Mouse (Mus musculus) embryonic facial prominence, embryonic 15.5 days (tissue): ENCODE measurements around the gene 2300002M23Rik. TPM values are rescaled to one million over a fixed set of nuclear protein-coding genes. Genes with fewer than 3 reads are reported as not detected.

Experiments
- ATAC-seq: fragments of 200-750 bp; cut with Nextera tagmentation; 2 replicates; pipeline ENCODE4 v1.8.0; 2017; ENCODE audit warnings: low read depth, moderate TSS enrichment; ENCODE audit not compliant: insufficient number of reproducible peaks, low FRiP score, low TSS enrichment
- H3K27ac ChIP-seq: fragments of 300-500 bp; sonication (generic); replicated peaks from 2 replicates; pipeline ENCODE4 v1.5.1; 2015; ENCODE audit warnings: mild to moderate bottlenecking, inconsistent platforms
- H3K27me3 ChIP-seq: fragments of 300-500 bp; sonication (generic); 2 replicates; pipeline ENCODE4 v1.6.1; 2015; ENCODE audit warnings: inconsistent platforms
- H3K36me3 ChIP-seq: fragments of 300-500 bp; sonication (generic); 2 replicates; pipeline ENCODE4 v1.6.1; 2015; ENCODE audit warnings: mild to moderate bottlenecking, inconsistent platforms
- H3K4me1 ChIP-seq: fragments of 300-500 bp; sonication (generic); 2 replicates; pipeline ENCODE4 v1.6.1; 2015; ENCODE audit warnings: inconsistent platforms
- H3K4me2 ChIP-seq: fragments of 300-500 bp; sonication (generic); replicated peaks from 2 replicates; pipeline ENCODE4 v1.6.1; 2015; ENCODE audit warnings: mild to moderate bottlenecking, inconsistent platforms
- H3K4me3 ChIP-seq: fragments of 300-500 bp; sonication (generic); replicated peaks from 2 replicates; pipeline ENCODE4 v1.5.1; 2015; ENCODE audit warnings: mild to moderate bottlenecking, inconsistent platforms
- H3K9ac ChIP-seq: fragments of 300-500 bp; sonication (generic); 2 replicates; pipeline ENCODE4 v1.6.1; 2015; ENCODE audit warnings: inconsistent platforms
- H3K9me3 ChIP-seq: fragments of 300-500 bp; sonication (generic); replicated peaks from 2 replicates; pipeline ENCODE4 v1.6.1; 2016; ENCODE audit warnings: inconsistent platforms
- WGBS: fragments of 180-500 bp; shearing (Covaris S2); methylation state at CpG from one replicate; pipeline ENCODE4 v1.1.7; 2015; 5-methylcytosine and 5-hydroxymethylcytosine counted together
- polyA plus RNA-seq: library from polyadenylated mRNA; unstranded; fragments of >200 nt; fragmentation: Nextera tagmentation; extraction: Ambion mirVana; gene quantifications from 2 replicates; pipeline ENCODE4 v1.2.1, GENCODE M21; 2015

2300002M23Rik gene
- polyA plus RNA-seq, 1 experiment from 2014 or later = 39.7 TPM

DNA sequence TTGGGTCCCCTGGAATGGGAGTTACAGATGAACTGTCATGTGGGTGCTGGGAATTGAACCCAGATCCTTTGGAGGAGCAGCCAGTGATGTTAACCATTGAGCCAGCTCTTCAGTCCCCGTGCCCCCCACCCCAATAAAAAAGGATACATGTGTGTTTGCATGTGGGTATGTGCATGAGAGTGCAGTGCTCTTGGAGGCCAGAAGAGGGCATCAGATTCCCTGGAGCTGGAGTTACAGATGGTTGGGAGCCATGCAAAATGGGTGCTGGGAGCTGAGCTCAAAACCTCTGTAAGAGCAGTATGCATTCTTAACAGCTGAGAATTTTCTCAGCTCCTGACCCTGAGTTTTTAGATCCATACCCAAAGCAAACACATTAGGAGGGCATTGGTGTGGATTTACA lies 20.0 kb downstream of the 2300002M23Rik start:
- H3K36me3 ChIP-seq = no peaks in the 10 kb centered on the region
- H3K27ac ChIP-seq = no peak overlapping the region
- 0 out of 2 replicates have a peak, but pooled peaks cover 3% of the 10 kb centered on the region for H3K4me1 ChIP-seq
- WGBS = 85% methylated on average over 1 of the region's 1 CpGs
- no peaks in the 10 kb centered on the region for H3K27me3 ChIP-seq
- no peaks in the 10 kb centered on the region for H3K9me3 ChIP-seq
- H3K4me2 ChIP-seq = no peak overlapping the region
- ATAC-seq = no peak
- H3K4me3 ChIP-seq = no peak overlapping the region
- no peak overlapping the region for H3K9ac ChIP-seq

DNA sequence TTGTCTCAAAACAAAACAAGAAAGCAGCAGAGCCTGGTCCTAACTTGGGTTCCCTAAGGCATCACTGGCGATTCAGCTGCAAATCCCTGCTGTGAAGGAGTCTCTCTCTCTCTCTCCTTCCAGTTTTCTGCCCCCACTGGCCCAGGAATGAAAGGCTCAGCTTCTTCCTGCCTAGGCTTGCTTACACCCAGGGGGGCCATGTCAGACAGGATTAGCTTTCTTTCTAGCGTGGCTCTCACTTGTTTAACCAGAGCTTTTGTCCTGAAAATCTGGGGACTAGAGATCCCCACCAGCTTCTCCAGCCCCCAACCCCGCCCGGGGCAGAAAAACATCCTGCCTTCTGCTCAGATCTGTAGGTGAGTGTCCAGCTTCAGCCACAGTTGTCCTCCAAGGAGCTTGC lies 21.1 kb downstream of the 2300002M23Rik start:
- Histone ChIP-seq H3K9me3 (no peaks in the 10 kb centered on the region), H3K4me2 (no peak overlapping the region), H3K27me3 (no peaks in the 10 kb centered on the region), H3K4me1 (0 out of 2 replicates have a peak, but pooled peaks cover 3% of the 10 kb centered on the region), H3K4me3 (no peak overlapping the region), H3K9ac (no peak overlapping the region), H3K27ac (0 out of 2 replicates have a peak overlapping the region, but pooled peaks have one; percentile 63), H3K36me3 (no peaks in the 10 kb centered on the region)
- 10% methylated on average over 4 of the region's 4 CpGs for WGBS
- no peak for ATAC-seq

DNA sequence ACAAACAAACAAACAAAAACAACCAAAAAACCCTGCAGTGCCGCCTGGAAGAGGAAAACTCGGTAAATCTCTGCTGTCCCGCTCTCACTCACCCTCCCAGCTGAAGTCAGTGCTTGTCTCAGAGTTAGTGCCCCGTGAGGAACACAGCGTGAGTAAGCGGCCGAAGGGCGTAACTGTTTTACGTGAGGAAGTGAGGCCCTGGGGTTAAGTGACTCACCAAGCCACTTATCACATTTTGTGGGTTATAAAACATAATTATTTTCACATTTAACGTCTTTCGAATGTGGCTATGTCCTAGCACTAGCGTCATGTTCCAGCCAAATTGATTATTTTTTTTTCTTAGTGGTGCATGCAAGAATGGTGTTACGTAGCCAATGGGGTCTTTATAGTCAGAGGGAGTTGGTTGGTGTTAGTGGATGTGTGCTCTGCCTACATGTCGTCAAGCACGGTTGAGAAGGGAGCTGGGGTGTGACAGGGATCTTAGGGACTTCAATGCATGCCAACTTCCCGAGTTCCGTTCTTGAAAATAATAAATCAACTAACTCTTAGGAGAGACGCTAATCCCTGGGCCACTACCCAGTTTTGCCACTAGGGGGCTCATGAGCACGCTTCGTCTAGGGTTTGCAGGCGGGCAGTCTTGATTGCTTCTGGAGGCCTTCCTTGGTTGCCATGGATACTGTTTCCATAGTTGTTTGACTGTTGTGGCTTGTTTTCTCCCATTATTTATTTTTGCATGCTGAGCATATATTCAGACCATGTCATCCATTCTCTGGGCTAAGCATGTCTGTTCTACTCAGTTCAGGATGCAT lies 23.4 kb downstream of the 2300002M23Rik start:
- Histone ChIP-seq H3K36me3 (no peaks in the 10 kb centered on the region), H3K9me3 (no peaks in the 10 kb centered on the region), H3K9ac (no peak overlapping the region), H3K27me3 (no peaks in the 10 kb centered on the region), H3K4me3 (no peak overlapping the region), H3K27ac (no peak overlapping the region), H3K4me1 (no peaks in the 10 kb centered on the region), H3K4me2 (peak overlapping the region; percentile 24; the same call in 1 of the 2 replicates)
- 38% methylated on average over 21 of the region's 21 CpGs for WGBS
- peak; percentile 39; the same call in 1 of the 2 replicates for ATAC-seq

DNA sequence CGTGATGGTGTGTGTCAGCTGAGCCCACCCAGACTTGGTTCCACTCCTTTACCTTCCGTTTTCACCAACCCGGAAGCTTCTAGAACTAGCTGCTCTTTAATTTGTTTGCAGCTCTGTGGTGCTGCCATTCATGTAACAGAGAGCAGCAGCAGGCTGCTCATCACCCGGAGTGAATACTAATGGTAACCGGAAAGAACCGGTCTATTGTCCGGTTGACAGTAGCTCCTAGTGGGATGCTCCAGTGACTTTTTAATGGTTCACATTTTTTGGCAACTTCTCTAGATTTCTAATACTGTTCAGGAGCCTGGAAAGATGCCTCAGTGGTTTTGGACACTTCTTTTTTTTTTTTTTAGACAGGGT lies 23.9 kb downstream of the 2300002M23Rik start:
- no peaks in the 10 kb centered on the region for H3K36me3 ChIP-seq
- no peak overlapping the region for H3K4me3 ChIP-seq
- H3K9me3 ChIP-seq = no peaks in the 10 kb centered on the region
- H3K27ac ChIP-seq = no peak overlapping the region
- ATAC-seq = no peak
- no peaks in the 10 kb centered on the region for H3K4me1 ChIP-seq
- H3K9ac ChIP-seq = no peak overlapping the region
- WGBS = 87% methylated on average over 7 of the region's 7 CpGs
- no peaks in the 10 kb centered on the region for H3K27me3 ChIP-seq
- no peak overlapping the region for H3K4me2 ChIP-seq

DNA sequence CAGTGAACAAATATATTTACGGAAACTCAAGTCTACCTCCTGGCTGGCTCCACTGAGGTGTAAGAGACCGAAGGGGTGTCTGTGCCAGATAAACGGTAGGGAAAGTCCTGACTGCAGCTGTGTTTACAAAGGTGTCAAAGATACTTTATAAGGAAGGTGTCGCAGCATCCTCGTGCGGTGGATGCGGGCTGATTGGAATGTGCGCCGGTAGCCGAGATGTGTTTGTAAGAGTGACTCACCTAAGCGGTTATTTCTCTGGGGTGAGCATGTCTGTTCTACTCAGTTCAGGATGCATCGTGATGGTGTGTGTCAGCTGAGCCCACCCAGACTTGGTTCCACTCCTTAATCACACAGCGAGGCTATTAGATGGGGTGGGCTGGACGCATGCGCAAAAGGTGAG lies 24.5 kb downstream of the 2300002M23Rik start:
- H3K4me1 ChIP-seq = no peaks in the 10 kb centered on the region
- H3K4me2 ChIP-seq = no peak overlapping the region
- H3K9me3 ChIP-seq = no peaks in the 10 kb centered on the region
- WGBS = 86% methylated on average over 15 of the region's 15 CpGs
- no peaks in the 10 kb centered on the region for H3K27me3 ChIP-seq
- no peak overlapping the region for H3K27ac ChIP-seq
- no peak overlapping the region for H3K4me3 ChIP-seq
- no peaks in the 10 kb centered on the region for H3K36me3 ChIP-seq
- ATAC-seq = no peak
- no peak overlapping the region for H3K9ac ChIP-seq

DNA sequence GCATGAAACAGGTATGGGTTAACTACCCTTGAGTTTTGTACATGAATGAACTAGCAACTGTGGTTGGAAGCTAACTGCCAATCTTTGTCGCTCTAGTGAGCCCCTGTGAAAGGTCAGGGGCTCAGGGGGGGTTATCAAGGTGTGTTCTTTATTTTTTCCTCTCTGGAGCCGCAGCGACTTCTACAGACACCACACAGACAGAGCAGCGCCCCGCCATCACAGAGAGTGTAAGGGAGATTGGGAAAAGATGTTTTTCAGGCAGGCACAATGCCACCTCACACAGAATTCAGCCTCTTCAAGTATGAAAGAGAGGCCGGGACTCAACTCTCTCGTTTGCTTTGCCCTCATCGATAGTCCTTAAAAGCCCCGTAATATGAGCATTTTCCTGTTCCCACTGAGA lies 24.9 kb downstream of the 2300002M23Rik start:
- Histone ChIP-seq H3K36me3 (no peaks in the 10 kb centered on the region), H3K9ac (no peak overlapping the region), H3K9me3 (no peaks in the 10 kb centered on the region), H3K4me1 (no peaks in the 10 kb centered on the region), H3K27me3 (no peaks in the 10 kb centered on the region), H3K4me2 (no peak overlapping the region), H3K4me3 (no peak overlapping the region), H3K27ac (no peak overlapping the region)
- no peak for ATAC-seq
- WGBS = 71% methylated on average over 9 of the region's 9 CpGs

DNA sequence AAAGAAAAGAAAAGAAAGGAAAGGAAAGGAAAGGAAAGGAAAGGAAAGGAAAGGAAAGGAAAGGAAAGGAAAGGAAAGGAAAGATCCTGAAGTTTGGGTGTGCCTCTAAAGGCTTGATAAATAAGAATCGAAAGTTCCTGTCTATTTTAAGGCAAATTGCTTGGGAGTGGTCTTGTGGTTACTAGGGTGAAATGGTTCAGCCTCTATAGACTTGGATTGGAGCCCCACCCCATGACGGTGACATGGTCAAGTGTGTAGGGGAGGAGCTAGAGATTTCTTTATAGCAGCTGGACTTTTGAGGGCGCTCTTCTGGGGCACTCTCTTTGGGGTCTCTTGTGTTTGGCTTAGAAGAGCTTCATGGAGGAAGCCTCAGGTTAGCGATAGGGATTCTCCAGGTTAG lies 26.5 kb downstream of the 2300002M23Rik start:
- Histone ChIP-seq H3K4me2 (no peak overlapping the region), H3K4me1 (no peaks in the 10 kb centered on the region), H3K27ac (no peak overlapping the region), H3K9ac (no peak overlapping the region), H3K27me3 (no peaks in the 10 kb centered on the region), H3K9me3 (no peaks in the 10 kb centered on the region), H3K4me3 (no peak overlapping the region), H3K36me3 (no peaks in the 10 kb centered on the region)
- ATAC-seq = no peak
- 41% methylated on average over 4 of the region's 4 CpGs for WGBS

DNA sequence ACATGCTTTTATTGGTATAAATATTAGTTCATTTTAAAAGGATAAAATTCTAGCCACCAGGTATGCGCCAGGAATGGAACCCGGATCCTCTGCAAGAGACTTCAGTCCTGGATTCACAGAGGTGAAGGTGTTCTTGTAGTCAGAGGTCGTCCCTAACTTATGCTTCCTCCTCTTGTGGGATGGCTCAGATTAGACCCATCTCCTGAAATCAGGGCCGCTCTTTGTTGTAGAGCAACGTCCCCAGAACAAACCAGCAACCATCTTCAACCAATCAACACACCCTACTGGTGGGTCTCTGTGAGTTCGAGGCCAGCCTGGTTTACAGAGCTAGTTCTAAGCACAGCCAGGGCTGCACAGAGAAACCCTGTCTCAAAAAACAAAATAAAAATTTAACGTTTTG lies 27.2 kb downstream of the 2300002M23Rik start:
- H3K27ac ChIP-seq = no peak overlapping the region
- no peaks in the 10 kb centered on the region for H3K9me3 ChIP-seq
- H3K27me3 ChIP-seq = no peaks in the 10 kb centered on the region
- H3K4me1 ChIP-seq = no peaks in the 10 kb centered on the region
- no peak overlapping the region for H3K4me2 ChIP-seq
- no peak for ATAC-seq
- WGBS = 82% methylated on average over 7 of the region's 7 CpGs
- H3K36me3 ChIP-seq = no peaks in the 10 kb centered on the region
- H3K9ac ChIP-seq = no peak overlapping the region
- no peak overlapping the region for H3K4me3 ChIP-seq

DNA sequence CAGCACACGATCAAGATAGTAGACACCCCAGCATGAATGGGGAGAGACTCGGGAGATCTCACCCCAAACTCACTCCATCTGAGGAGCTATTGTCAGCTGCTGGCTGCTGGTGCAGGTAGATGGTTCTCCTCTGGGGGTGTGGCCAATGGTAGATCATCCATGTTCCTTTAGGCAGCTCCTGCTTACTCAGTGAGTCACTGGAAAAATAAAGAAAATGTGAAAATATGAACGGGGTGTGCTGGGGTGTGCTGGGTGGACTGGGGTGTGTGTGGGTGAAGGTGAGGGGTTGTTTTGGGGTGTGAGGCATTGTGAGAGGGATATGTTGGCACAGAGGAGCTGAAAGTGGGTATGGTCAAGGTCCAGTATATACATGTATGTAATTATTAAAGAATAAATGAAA lies 30.1 kb downstream of the 2300002M23Rik start:
- no peak overlapping the region for H3K27ac ChIP-seq
- 86% methylated on average over 3 of the region's 3 CpGs for WGBS
- H3K4me3 ChIP-seq = no peak overlapping the region
- 0 out of 2 replicates have a peak, but pooled peaks cover 3% of the 10 kb centered on the region for H3K4me1 ChIP-seq
- ATAC-seq = no peak
- no peak overlapping the region for H3K4me2 ChIP-seq
- H3K27me3 ChIP-seq = no peaks in the 10 kb centered on the region
- no peaks in the 10 kb centered on the region for H3K36me3 ChIP-seq
- H3K9me3 ChIP-seq = no peaks in the 10 kb centered on the region
- H3K9ac ChIP-seq = no peak overlapping the region

DNA sequence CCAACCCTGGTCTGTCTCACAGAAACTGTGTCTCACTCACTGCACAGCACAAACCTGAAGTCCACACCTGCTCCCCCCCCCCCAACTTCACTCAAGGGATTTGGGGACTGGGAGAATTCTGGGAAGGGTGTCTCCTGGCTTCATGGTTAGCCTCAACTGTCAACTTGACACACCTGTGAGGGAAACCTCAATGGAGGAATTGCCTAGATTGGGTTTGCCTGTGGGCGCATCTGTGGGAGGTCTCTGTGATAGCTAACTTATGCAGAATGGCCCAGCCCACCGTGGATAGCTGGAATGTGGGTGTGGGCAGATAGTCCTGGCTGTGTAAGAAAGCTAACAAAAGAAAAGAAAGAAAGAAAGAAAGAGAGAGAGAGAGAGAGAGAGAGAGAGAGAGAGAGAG lies 34.0 kb downstream of the 2300002M23Rik start, which contains the start of gene Sfta2:
Gene Sfta2 (plus strand): TSS at position 301 of the 400 bp plus-strand sequence.
- Histone ChIP-seq H3K9me3 (no peaks in the 10 kb centered on the region), H3K4me3 (no peak within 1 kb of the TSS), H3K9ac (no peak within 1 kb of the TSS), H3K4me2 (no peak within 1 kb of the TSS; the same call in 1 of the 2 replicates), H3K27ac (no peak within 1 kb of the TSS), H3K27me3 (no peaks in the 10 kb centered on the region), H3K4me1 (0 out of 2 replicates have a peak, but pooled peaks cover 3% of the 10 kb centered on the region), H3K36me3 (no peaks in the 10 kb centered on the region)
- 34% methylated on average over 2 of the region's 2 CpGs for WGBS
- no peak for ATAC-seq

DNA sequence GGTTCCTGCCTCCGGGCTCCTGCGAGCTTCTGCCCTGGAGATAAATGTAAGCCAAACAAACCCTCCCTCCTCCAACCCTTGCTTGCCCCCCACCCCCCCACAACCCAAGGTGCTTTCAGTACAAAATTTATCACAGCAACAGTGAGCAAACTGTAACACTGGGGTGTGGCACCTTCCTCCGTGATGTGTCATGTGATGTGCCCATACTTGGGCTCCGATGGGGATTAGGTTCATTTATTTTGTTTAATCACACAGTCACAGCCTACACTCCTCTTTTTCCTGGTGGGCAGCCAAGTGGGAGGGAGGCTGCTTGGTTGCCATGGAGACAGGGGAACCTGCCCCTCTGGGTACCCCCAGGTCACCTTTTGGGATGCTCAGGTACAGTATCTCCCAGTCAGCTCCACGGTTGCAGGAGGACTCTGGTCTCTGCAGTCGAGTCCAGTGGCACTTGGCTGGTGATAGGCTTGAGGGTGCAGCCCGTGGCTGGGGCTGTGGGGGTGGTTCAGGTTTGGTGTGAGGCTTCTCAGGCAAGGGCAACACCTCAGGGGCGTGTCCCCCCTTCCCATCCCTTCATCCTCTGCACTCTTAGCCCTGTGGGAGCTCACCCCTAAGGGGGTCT lies 34.6 kb downstream of the 2300002M23Rik start:
- H3K9ac ChIP-seq = no peak overlapping the region
- no peaks in the 10 kb centered on the region for H3K27me3 ChIP-seq
- no peak overlapping the region; the same call in 1 of the 2 replicates for H3K4me2 ChIP-seq
- peak; percentile 4; the same call in 1 of the 2 replicates for ATAC-seq
- H3K4me3 ChIP-seq = no peak overlapping the region
- H3K4me1 ChIP-seq = 0 out of 2 replicates have a peak, but pooled peaks cover 3% of the 10 kb centered on the region
- H3K36me3 ChIP-seq = no peaks in the 10 kb centered on the region
- no peak overlapping the region for H3K27ac ChIP-seq
- H3K9me3 ChIP-seq = no peaks in the 10 kb centered on the region
- WGBS = 48% methylated on average over 8 of the region's 8 CpGs
